Mouse (Mus musculus) heart, embryonic 15.5 days (tissue): ENCODE results near the gene Dnmt1. TPM values are rescaled to one million over a fixed set of nuclear protein-coding genes. Genes with fewer than 3 reads are reported as not detected.

Source experiments
- ATAC-seq: fragments of 200-750 bp; cut with Nextera tagmentation; replicated peaks from 2 replicates; pipeline ENCODE4 v1.8.0; 2017; ENCODE audit warnings: low read depth, moderate TSS enrichment; ENCODE audit not compliant: insufficient number of reproducible peaks, insufficient read depth, low FRiP score
- H3K27ac ChIP-seq: fragments of 300-500 bp; sonication (generic); 2 replicates; pipeline ENCODE4 v1.5.1; 2015; ENCODE audit warnings: mild to moderate bottlenecking, inconsistent platforms
- H3K27me3 ChIP-seq: fragments of 300-500 bp; sonication (generic); 2 replicates; pipeline ENCODE4 v1.6.1; 2015; ENCODE audit warnings: inconsistent platforms
- H3K36me3 ChIP-seq: fragments of 300-500 bp; sonication (generic); 2 replicates; pipeline ENCODE4 v1.6.1; 2015; ENCODE audit warnings: mild to moderate bottlenecking, inconsistent platforms
- H3K4me1 ChIP-seq: fragments of 300-500 bp; sonication (generic); replicated peaks from 2 replicates; pipeline ENCODE4 v1.6.1; 2015; ENCODE audit warnings: inconsistent platforms
- H3K4me2 ChIP-seq: fragments of 300-500 bp; sonication (generic); 2 replicates; pipeline ENCODE4 v1.6.1; 2015; ENCODE audit warnings: inconsistent platforms, mild to moderate bottlenecking, moderate library complexity
- H3K4me3 ChIP-seq: fragments of 300-500 bp; sonication (generic); 2 replicates; pipeline ENCODE4 v1.5.1; 2015; ENCODE audit warnings: mild to moderate bottlenecking, inconsistent platforms
- H3K9ac ChIP-seq: fragments of 300-500 bp; sonication (generic); 2 replicates; pipeline ENCODE4 v1.6.1; 2015; ENCODE audit warnings: mild to moderate bottlenecking, inconsistent platforms
- H3K9me3 ChIP-seq: fragments of 300-500 bp; sonication (generic); replicated peaks from 2 replicates; pipeline ENCODE4 v1.6.1; 2016; ENCODE audit warnings: inconsistent platforms
- WGBS: fragments of 180-500 bp; shearing (Covaris S2); methylation state at CpG from one replicate; pipeline ENCODE4 v1.1.7; 2015; ENCODE audit warnings: mixed read lengths; 5-methylcytosine and 5-hydroxymethylcytosine counted together
- microRNA-seq: library from miRNA; unstranded; fragments of <30 nt; microRNA quantifications from one replicate; pipeline ENCODE4, GENCODE M21; 2016
- polyA plus RNA-seq: library from polyadenylated mRNA; unstranded; fragments of >200 nt; fragmentation: Nextera tagmentation; extraction: Ambion mirVana; gene quantifications from 2 replicates; pipeline ENCODE4 v1.2.1, GENCODE M21; 2015

Dnmt1 gene
- polyA plus RNA-seq, 1 experiment from 2014 or later = 41.7 TPM

- H3K9me3 ChIP-seq = no peaks in the 10 kb centered on the region
- H3K4me2 ChIP-seq = no peak overlapping the region
- peaks cover 29% of the 10 kb centered on the region for H3K27me3 ChIP-seq
- H3K4me3 ChIP-seq = no peak overlapping the region
- H3K4me1 ChIP-seq = peaks cover 10% of the 10 kb centered on the region
- WGBS = 57% methylated on average over 3 of the region's 3 CpGs
- H3K27ac ChIP-seq = no peak overlapping the region
- ATAC-seq = no peak
- H3K9ac ChIP-seq = no peak overlapping the region
- no peaks in the 10 kb centered on the region for H3K36me3 ChIP-seq
Observed at GRCm38 (mm10) chr9:20866879-20867278, 92.8 kb downstream of the Dnmt1 start.

GRCm38 (mm10) chr9:20862225-20862624 lies 97.5 kb downstream of the Dnmt1 start:
- no peaks in the 10 kb centered on the region for H3K36me3 ChIP-seq
- H3K4me3 ChIP-seq = no peak overlapping the region
- WGBS = 41% methylated on average over 4 of the region's 4 CpGs
- H3K27ac ChIP-seq = no peak overlapping the region
- H3K27me3 ChIP-seq = no peaks in the 10 kb centered on the region
- H3K4me1 ChIP-seq = 0 out of 2 replicates have a peak, but pooled peaks cover 3% of the 10 kb centered on the region
- H3K9me3 ChIP-seq = no peaks in the 10 kb centered on the region
- H3K9ac ChIP-seq = no peak overlapping the region
- no peak overlapping the region for H3K4me2 ChIP-seq
- ATAC-seq = no peak

DNA sequence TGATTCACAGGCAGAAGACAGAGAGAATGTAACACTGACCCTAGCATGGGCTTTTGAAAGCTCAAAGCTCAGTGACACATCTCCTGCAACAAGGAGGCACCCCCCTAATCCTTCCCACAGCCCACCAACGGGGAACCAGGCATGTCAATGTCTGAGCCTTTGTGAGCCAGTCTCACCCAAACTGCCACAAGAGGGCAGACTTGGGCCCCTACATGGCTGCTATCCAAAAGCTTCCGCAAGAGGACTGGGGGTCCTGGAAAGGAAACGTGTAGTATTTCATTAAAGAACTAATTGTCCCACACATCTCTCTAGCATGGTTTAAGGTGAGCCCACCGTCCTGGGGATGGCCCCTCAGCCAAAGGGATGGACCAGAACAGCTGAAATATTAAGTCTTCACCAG lies 97.9 kb downstream of the Dnmt1 start:
- no peak overlapping the region for H3K4me3 ChIP-seq
- no peak overlapping the region for H3K27ac ChIP-seq
- no peak overlapping the region for H3K4me2 ChIP-seq
- H3K4me1 ChIP-seq = 0 out of 2 replicates have a peak, but pooled peaks cover 3% of the 10 kb centered on the region
- H3K9me3 ChIP-seq = no peaks in the 10 kb centered on the region
- H3K9ac ChIP-seq = no peak overlapping the region
- WGBS = 10% methylated on average over 4 of the region's 4 CpGs
- H3K36me3 ChIP-seq = no peaks in the 10 kb centered on the region
- H3K27me3 ChIP-seq = no peaks in the 10 kb centered on the region
- no peak for ATAC-seq

GRCm38 (mm10) chr9:20859926-20860325 lies 99.8 kb downstream of the Dnmt1 start:
- Histone ChIP-seq H3K4me3 (no peak overlapping the region), H3K27me3 (no peaks in the 10 kb centered on the region), H3K9me3 (no peaks in the 10 kb centered on the region), H3K36me3 (no peaks in the 10 kb centered on the region), H3K4me2 (no peak overlapping the region), H3K9ac (no peak overlapping the region), H3K4me1 (0 out of 2 replicates have a peak, but pooled peaks cover 3% of the 10 kb centered on the region), H3K27ac (no peak overlapping the region)
- ATAC-seq = no peak
- 41% methylated on average over 6 of the region's 6 CpGs for WGBS

Small RNAs within 50 kb of the gene (microRNA-seq; reads per million reads assigned to microRNA genes)
- gene Mir7081 = not detected

Other genes with a start within 250 kb of the Dnmt1 start
- 1.00 and 3.1 TPM in 2 replicates for gene Olfm2, start 213.5 kb downstream of the Dnmt1 start, polyA plus RNA-seq
- gene Col5a3, start 144.8 kb downstream of the Dnmt1 start, polyA plus RNA-seq = 1.1 and 3.2 TPM in 2 replicates
- gene Rdh8, start 141.4 kb downstream of the Dnmt1 start, polyA plus RNA-seq = not detected in 2 replicates
- gene A230050P20Rik, start 91.2 kb downstream of the Dnmt1 start, polyA plus RNA-seq = 7.1 and 13.4 TPM in 2 replicates
- 2.0 and 3.3 TPM in 2 replicates for gene Angptl6, start 80.2 kb downstream of the Dnmt1 start, polyA plus RNA-seq
- gene Ppan, start 71.7 kb downstream of the Dnmt1 start, polyA plus RNA-seq = 31.1 and 40.4 TPM in 2 replicates
- gene Eif3g, start 61.3 kb downstream of the Dnmt1 start, polyA plus RNA-seq = 183 and 207 TPM in 2 replicates
- gene S1pr2, start 16.9 kb upstream of the Dnmt1 start, polyA plus RNA-seq = 16.9 and 26.6 TPM in 2 replicates
- gene Mrpl4, start 42.9 kb upstream of the Dnmt1 start, polyA plus RNA-seq = 136 and 147 TPM in 2 replicates
- 13.2 and 24.9 TPM in 2 replicates for gene Icam1, start 56.1 kb upstream of the Dnmt1 start, polyA plus RNA-seq
- gene Icam4, start 69.5 kb upstream of the Dnmt1 start, polyA plus RNA-seq = 1.9 and 2.8 TPM in 2 replicates
- 0.04 and 0.13 TPM in 2 replicates for gene Icam5, start 72.2 kb upstream of the Dnmt1 start, polyA plus RNA-seq
- gene Zglp1, start 107.2 kb upstream of the Dnmt1 start, polyA plus RNA-seq = 0.42 TPM in 1 of 2 replicates, not detected in the other
- gene Gm49373, start 113.2 kb upstream of the Dnmt1 start, polyA plus RNA-seq = 0.26 and 0.79 TPM in 2 replicates
- 42.9 and 52.3 TPM in 2 replicates for gene Fdx1l, start 113.7 kb upstream of the Dnmt1 start, polyA plus RNA-seq
- 1.1 and 2.3 TPM in 2 replicates for gene Gm38431, start 132.1 kb upstream of the Dnmt1 start, polyA plus RNA-seq
- gene Raver1, start 132.1 kb upstream of the Dnmt1 start, polyA plus RNA-seq = 33.5 and 53.2 TPM in 2 replicates
- gene Tyk2, start 171.4 kb upstream of the Dnmt1 start, polyA plus RNA-seq = 12.2 and 16.6 TPM in 2 replicates
- 203 and 229 TPM in 2 replicates for gene Cdc37, start 190.1 kb upstream of the Dnmt1 start, polyA plus RNA-seq
- 13.0 and 13.5 TPM in 2 replicates for gene Pde4a, start 205.8 kb upstream of the Dnmt1 start, polyA plus RNA-seq